Mouse (Mus musculus): ENCODE data around the gene H2-K1.

The H2-K1 gene

GRCm38 (mm10) chr17:33981192-33981909, 18.8 kb downstream of the H2-K1 start:
- peak; percentile 82 for DNase-seq

- no peak for DNase-seq
Measured at GRCm38 (mm10) chr17:33980181-33981035, 19.7 kb downstream of the H2-K1 start.

GRCm38 (mm10) chr17:33979512-33980050, 20.6 kb downstream of the H2-K1 start:
- no peak for DNase-seq

- no peak for DNase-seq
Measured at GRCm38 (mm10) chr17:33978631-33979031, 21.5 kb downstream of the H2-K1 start.

GRCm38 (mm10) chr17:33977861-33978557, 22.1 kb downstream of the H2-K1 start:
- no peak for DNase-seq

- no peak for DNase-seq
Measured at GRCm38 (mm10) chr17:33973572-33973971, 26.6 kb downstream of the H2-K1 start.

GRCm38 (mm10) chr17:33972691-33973090, 27.5 kb downstream of the H2-K1 start:
- DNase-seq = no peak

GRCm38 (mm10) chr17:33969394-33969793, 30.8 kb downstream of the H2-K1 start:
- DNase-seq = no peak

GRCm38 (mm10) chr17:33968927-33969326, 31.2 kb downstream of the H2-K1 start:
- no peak for DNase-seq

- peak; percentile 78 for DNase-seq
Measured at GRCm38 (mm10) chr17:33968489-33968888, 31.7 kb downstream of the H2-K1 start.

- DNase-seq = no peak
Measured at GRCm38 (mm10) chr17:33965846-33966550, 34.1 kb downstream of the H2-K1 start.

- no peak for DNase-seq
Measured at GRCm38 (mm10) chr17:33965082-33965845, 34.9 kb downstream of the H2-K1 start.

- DNase-seq = no peak
Measured at GRCm38 (mm10) chr17:33962876-33963275, 37.3 kb downstream of the H2-K1 start.

GRCm38 (mm10) chr17:33959948-33960347, 40.2 kb downstream of the H2-K1 start:
- no peak for DNase-seq

- DNase-seq = no peak
Measured at GRCm38 (mm10) chr17:33959135-33959534, 41.0 kb downstream of the H2-K1 start.

GRCm38 (mm10) chr17:33958451-33958850, 41.7 kb downstream of the H2-K1 start:
- DNase-seq = no peak

GRCm38 (mm10) chr17:33957493-33957892, 42.7 kb downstream of the H2-K1 start:
- DNase-seq = no peak

GRCm38 (mm10) chr17:33956336-33956735, 43.8 kb downstream of the H2-K1 start:
- no peak for DNase-seq

- DNase-seq = peak; percentile 91
Measured at GRCm38 (mm10) chr17:33955555-33956214, 44.5 kb downstream of the H2-K1 start, which contains the start of the genes Vps52 and Rps18. Gene Vps52, plus strand, starts transcription at chr17:33955812. Gene Rps18, minus strand, starts transcription at chr17:33956001.

- peak; percentile 54 for DNase-seq
Measured at GRCm38 (mm10) chr17:33954646-33955554, 45.2 kb downstream of the H2-K1 start.

All from right cerebral cortex, postnatal 4 days (tissue).